Mouse (Mus musculus): ENCODE data around the gene Ltn1. TPM values are rescaled to one million over a fixed set of nuclear protein-coding genes. Genes with fewer than 3 reads are reported as not detected.

Gene Ltn1
- polyA plus RNA-seq, 1 experiment = 9.8 TPM

DNA sequence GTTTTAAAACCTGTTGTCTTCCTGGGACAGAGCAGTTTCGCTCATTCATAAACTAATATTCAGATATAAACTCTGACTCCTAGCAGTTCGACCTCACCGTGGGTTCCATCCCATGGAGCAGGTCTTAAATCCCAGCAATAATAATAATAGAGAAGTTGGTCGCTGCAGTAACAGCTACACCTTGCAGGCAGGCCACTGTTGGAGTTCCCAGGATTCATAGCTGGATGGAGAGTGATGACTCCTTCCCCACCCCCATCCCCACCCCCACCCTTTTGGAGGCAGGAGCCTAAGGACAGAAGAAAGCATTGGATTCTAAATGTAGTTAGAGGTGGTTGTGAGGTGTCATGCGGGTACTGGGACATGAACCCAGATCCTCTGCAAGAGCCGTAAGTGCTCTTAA, 66.0 kb downstream of the Ltn1 start:
- H3K36me3 ChIP-seq (ENCODE audit: control insufficient read depth, insufficient read depth, low read length) = no peaks in the 10 kb centered on the region; the same call in 1 of the 2 replicates
- DNase-seq = no peak
- no peak overlapping the region for H3K4me3 ChIP-seq (ENCODE audit: control insufficient read depth, insufficient read depth, low read length)
- H3K4me1 ChIP-seq (replicated peaks; ENCODE audit: control insufficient read depth, insufficient read depth, low read length) = no peaks in the 10 kb centered on the region
- no peak for TF ChIP-seq CTCF (IDR thresholded peaks at IDR 0.05; ENCODE audit: borderline replicate concordance, control insufficient read depth, extremely low read depth, insufficient read depth, low read length, poor library complexity)
- no peak for TF ChIP-seq POLR2A (IDR thresholded peaks at IDR 0.05; ENCODE audit: control insufficient read depth, extremely low read depth, insufficient read depth, low read length, poor library complexity)
- no peaks in the 10 kb centered on the region for H3K27me3 ChIP-seq (ENCODE audit: control insufficient read depth, insufficient read depth, low read length)
- WGBS = 98% methylated on average over 6 of the region's 6 CpGs
- no peak overlapping the region for H3K27ac ChIP-seq (ENCODE audit: control insufficient read depth, insufficient read depth, low read length)

DNA sequence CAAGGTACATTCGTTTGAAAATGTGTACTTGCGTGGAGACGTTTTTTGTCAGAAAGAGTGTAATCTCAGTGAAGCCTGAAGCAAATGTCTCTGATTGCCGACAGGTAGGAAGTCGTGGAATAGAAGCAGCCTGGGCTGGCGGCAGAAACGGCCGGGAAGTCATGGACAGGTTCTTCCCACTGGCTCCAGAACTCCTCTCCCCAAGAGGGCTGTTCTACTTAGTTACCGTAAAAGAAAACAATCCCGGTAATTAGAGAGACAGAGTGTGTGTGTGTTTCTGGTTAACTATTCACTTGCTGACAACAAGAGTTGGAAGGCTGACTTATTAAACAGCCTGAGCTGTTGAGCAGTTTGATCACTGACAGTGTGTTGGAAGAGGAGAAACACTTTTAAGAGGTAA, 66.4 kb downstream of the Ltn1 start:
- WGBS = 96% methylated on average over 10 of the region's 10 CpGs
- no peaks in the 10 kb centered on the region for H3K4me1 ChIP-seq (replicated peaks; ENCODE audit: control insufficient read depth, insufficient read depth, low read length)
- TF ChIP-seq CTCF (IDR thresholded peaks at IDR 0.05; ENCODE audit: borderline replicate concordance, control insufficient read depth, extremely low read depth, insufficient read depth, low read length, poor library complexity) = no peak
- no peak for TF ChIP-seq POLR2A (IDR thresholded peaks at IDR 0.05; ENCODE audit: control insufficient read depth, extremely low read depth, insufficient read depth, low read length, poor library complexity)
- no peak for DNase-seq
- no peak overlapping the region for H3K4me3 ChIP-seq (ENCODE audit: control insufficient read depth, insufficient read depth, low read length)
- H3K36me3 ChIP-seq (ENCODE audit: control insufficient read depth, insufficient read depth, low read length) = no peaks in the 10 kb centered on the region; the same call in 1 of the 2 replicates
- H3K27ac ChIP-seq (ENCODE audit: control insufficient read depth, insufficient read depth, low read length) = no peak overlapping the region
- H3K27me3 ChIP-seq (ENCODE audit: control insufficient read depth, insufficient read depth, low read length) = no peaks in the 10 kb centered on the region

DNA sequence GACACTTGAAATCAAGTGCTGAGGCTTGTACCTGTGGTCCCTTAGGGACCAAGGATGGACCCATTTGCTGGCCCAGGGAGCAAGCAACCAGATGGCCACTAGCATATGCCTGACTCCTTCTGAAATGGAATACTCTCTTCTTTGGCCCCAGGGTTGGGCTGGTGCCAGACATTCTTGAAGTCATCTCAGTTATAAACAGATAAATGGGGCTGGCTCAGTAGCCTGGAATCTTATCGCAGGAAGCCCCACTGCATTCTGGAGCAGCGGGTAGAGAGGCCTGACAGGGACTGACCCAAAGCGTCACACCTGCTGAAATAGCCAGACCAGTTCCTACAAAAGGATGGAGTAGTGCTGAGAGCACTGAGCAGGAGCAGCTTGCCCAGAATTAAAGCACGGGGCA, 68.2 kb downstream of the Ltn1 start:
- H3K4me1 ChIP-seq (replicated peaks; ENCODE audit: control insufficient read depth, insufficient read depth, low read length) = no peaks in the 10 kb centered on the region
- TF ChIP-seq CTCF (IDR thresholded peaks at IDR 0.05; ENCODE audit: borderline replicate concordance, control insufficient read depth, extremely low read depth, insufficient read depth, low read length, poor library complexity) (no peak), POLR2A (IDR thresholded peaks at IDR 0.05; ENCODE audit: control insufficient read depth, extremely low read depth, insufficient read depth, low read length, poor library complexity) (no peak)
- no peaks in the 10 kb centered on the region for H3K27me3 ChIP-seq (ENCODE audit: control insufficient read depth, insufficient read depth, low read length)
- no peaks in the 10 kb centered on the region; the same call in 1 of the 2 replicates for H3K36me3 ChIP-seq (ENCODE audit: control insufficient read depth, insufficient read depth, low read length)
- no peak for DNase-seq
- H3K27ac ChIP-seq (ENCODE audit: control insufficient read depth, insufficient read depth, low read length) = no peak overlapping the region
- H3K4me3 ChIP-seq (ENCODE audit: control insufficient read depth, insufficient read depth, low read length) = no peak overlapping the region
- WGBS = 97% methylated on average over 4 of the region's 4 CpGs

DNA sequence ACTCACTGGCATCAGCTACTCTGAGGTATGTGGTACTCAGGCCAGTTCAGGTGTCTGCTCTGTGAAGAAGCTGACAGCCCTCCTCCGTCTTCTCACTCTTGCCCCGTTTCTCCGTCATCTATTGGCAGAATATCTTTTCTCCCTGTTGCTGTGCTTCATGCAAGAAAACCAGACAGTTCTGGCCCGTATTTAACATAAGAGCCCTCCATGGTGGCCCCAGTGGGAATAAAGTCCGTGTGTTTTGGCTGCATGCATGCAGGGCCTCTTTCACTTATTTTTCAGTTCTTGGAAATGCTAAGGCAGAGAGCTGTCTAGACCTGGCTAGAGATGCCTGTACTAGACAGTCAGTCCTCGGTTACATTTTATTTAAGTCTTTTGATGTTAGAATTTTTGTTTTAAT, 72.3 kb downstream of the Ltn1 start:
- WGBS = 96% methylated on average over 6 of the region's 6 CpGs
- no peaks in the 10 kb centered on the region for H3K27me3 ChIP-seq (ENCODE audit: control insufficient read depth, insufficient read depth, low read length)
- H3K27ac ChIP-seq (ENCODE audit: control insufficient read depth, insufficient read depth, low read length) = no peak overlapping the region
- no peak for DNase-seq
- no peak for TF ChIP-seq POLR2A (IDR thresholded peaks at IDR 0.05; ENCODE audit: control insufficient read depth, extremely low read depth, insufficient read depth, low read length, poor library complexity)
- TF ChIP-seq CTCF (IDR thresholded peaks at IDR 0.05; ENCODE audit: borderline replicate concordance, control insufficient read depth, extremely low read depth, insufficient read depth, low read length, poor library complexity) = no peak
- H3K4me3 ChIP-seq (ENCODE audit: control insufficient read depth, insufficient read depth, low read length) = no peak overlapping the region
- no peaks in the 10 kb centered on the region for H3K4me1 ChIP-seq (replicated peaks; ENCODE audit: control insufficient read depth, insufficient read depth, low read length)
- no peaks in the 10 kb centered on the region; the same call in 1 of the 2 replicates for H3K36me3 ChIP-seq (ENCODE audit: control insufficient read depth, insufficient read depth, low read length)

DNA sequence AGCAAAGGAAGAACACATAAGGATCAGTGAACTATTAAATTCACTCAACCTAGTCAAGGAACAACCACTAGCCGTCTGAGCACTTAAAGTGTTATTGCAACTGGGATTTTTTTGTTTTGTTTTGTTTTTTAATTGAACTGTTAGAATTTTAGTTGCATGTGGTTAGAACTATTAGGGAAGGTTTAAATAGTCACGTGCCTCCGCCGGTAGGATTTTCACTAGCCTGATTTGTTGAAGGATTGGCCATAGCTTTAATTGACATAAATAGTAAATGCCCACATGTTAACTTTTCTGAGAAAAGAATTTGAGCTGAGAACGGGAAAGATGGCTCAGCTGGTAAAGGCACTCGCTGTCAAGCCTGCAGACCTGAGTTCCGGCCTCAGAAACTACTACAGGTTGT, 77.7 kb downstream of the Ltn1 start:
- 89% methylated on average over 7 of the region's 7 CpGs for WGBS
- Histone ChIP-seq H3K36me3 (ENCODE audit: control insufficient read depth, insufficient read depth, low read length) (no peaks in the 10 kb centered on the region; the same call in 1 of the 2 replicates), H3K4me3 (ENCODE audit: control insufficient read depth, insufficient read depth, low read length) (no peak overlapping the region), H3K4me1 (replicated peaks; ENCODE audit: control insufficient read depth, insufficient read depth, low read length) (no peaks in the 10 kb centered on the region; the same call in 1 of the 2 replicates), H3K27ac (ENCODE audit: control insufficient read depth, insufficient read depth, low read length) (no peak overlapping the region), H3K27me3 (ENCODE audit: control insufficient read depth, insufficient read depth, low read length) (no peaks in the 10 kb centered on the region)
- no peak for DNase-seq
- TF ChIP-seq POLR2A (IDR thresholded peaks at IDR 0.05; ENCODE audit: control insufficient read depth, extremely low read depth, insufficient read depth, low read length, poor library complexity) = no peak
- no peak for TF ChIP-seq CTCF (IDR thresholded peaks at IDR 0.05; ENCODE audit: borderline replicate concordance, control insufficient read depth, extremely low read depth, insufficient read depth, low read length, poor library complexity)

DNA sequence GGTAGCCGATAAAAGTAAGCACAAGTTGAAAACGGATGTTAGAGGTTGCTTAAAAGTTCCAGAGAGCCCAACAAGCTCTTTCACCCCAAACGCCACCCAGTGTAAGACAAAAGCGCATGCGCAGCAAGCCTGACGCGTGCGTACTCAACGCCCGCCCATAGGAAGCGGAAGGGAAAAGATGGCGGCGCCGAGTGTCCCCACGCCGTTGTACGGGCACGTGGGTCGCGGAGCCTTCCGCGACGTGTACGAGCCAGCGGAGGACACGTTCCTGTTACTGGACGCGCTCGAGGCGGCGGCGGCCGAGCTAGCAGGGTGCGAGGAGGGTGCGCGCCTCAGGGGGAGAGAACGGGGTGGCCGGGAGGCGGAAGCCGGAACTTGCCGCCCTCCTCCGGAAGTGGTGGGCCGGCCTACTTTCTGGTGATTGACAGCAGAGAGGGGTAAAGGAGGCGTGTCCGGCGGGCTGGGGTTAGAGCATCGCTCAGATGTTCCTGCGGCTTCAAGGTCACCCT, 78.3 kb downstream of the Ltn1 start, which contains the start of gene N6amt1:
N6amt1 (plus strand) TSS at position 111 of the 509 bp plus-strand sequence.
- H3K27ac ChIP-seq (ENCODE audit: control insufficient read depth, insufficient read depth, low read length) = peak within 1 kb of the TSS; percentile 80
- peak; percentile 94 for DNase-seq
- H3K27me3 ChIP-seq (ENCODE audit: control insufficient read depth, insufficient read depth, low read length) = no peaks in the 10 kb centered on the region
- H3K4me1 ChIP-seq (replicated peaks; ENCODE audit: control insufficient read depth, insufficient read depth, low read length) = no peaks in the 10 kb centered on the region; the same call in 1 of the 2 replicates
- H3K4me3 ChIP-seq (ENCODE audit: control insufficient read depth, insufficient read depth, low read length) = peak within 1 kb of the TSS; percentile 79
- no peaks in the 10 kb centered on the region; the same call in 1 of the 2 replicates for H3K36me3 ChIP-seq (ENCODE audit: control insufficient read depth, insufficient read depth, low read length)
- TF ChIP-seq CTCF (IDR thresholded peaks at IDR 0.05; ENCODE audit: borderline replicate concordance, control insufficient read depth, extremely low read depth, insufficient read depth, low read length, poor library complexity) = no peak
- TF ChIP-seq POLR2A (IDR thresholded peaks at IDR 0.05; ENCODE audit: control insufficient read depth, extremely low read depth, insufficient read depth, low read length, poor library complexity) = peak; percentile 45
- WGBS = under 1% methylated on average over 48 of the region's 48 CpGs
